Mouse (Mus musculus) adrenal gland, postnatal 14 days (tissue): ENCODE data around the gene Maml3. TPM values are rescaled to one million over a fixed set of nuclear protein-coding genes. Genes with fewer than 3 reads are reported as not detected.

Experiments
- DNase-seq: peaks from one replicate; pipeline ENCODE4 v3.0.0; 2021; ENCODE audit warnings: mixed read lengths
- total RNA-seq: library from RNA; stranded (reverse); gene quantifications from 2 replicates; pipeline ENCODE4 v1.2.3, GENCODE M21; 2021

Gene Maml3
- total RNA-seq, 1 experiment from 2014 or later, result 10.2 TPM

DNA sequence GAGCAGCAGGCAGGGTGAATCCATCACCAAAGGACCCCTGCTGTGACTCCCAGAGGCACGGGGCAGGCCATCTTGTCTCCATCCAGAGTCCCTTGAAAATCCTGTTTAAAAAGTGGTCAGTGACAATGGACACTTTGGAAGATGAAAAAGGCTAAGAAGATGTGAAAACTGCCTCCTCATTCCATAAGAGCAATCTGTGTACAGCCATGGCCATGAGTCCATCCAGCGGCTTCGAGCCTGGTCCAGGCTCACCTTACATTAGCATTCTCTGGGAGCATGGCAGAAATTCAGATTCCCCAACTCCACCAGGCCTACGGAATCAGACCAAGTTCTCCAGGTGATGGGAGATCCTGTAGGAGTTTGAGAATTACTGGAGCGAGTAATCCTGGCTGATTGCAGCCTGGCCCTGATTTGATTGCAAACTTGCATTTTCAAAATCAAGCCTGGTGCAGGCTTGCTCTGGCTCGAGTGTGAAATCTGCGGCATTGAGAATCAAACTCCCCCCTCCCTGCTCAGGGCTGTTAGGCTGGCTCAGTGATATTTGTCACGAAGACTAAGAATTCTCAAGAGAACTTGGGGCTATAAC, 402.1 kb downstream of the Maml3 start:
- DNase-seq, result no peak

DNA sequence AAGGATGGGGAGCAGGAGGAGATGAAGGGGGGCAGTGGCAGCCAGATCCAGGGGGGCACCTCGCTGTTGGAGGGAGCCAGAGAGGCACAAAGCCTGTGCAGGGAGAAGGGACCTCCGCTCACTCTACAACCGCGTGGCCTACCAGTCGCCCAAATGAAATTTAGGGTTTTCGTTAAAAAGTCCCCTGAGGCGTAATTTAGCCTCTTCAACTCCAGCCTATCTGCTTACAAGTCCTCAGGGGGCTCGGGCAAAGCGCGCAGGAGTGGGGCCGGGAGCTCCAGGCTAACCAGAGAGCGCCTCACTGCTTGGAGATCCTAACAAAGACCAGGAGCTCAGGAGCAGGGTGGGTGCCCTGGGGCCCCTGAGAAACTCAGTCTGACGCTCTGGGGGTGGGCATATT, 402.9 kb downstream of the Maml3 start:
- no peak for DNase-seq

- DNase-seq, result peak; percentile 86
Measured at GRCm38 (mm10) chr3:51701281-51701751, 403.6 kb downstream of the Maml3 start.

GRCm38 (mm10) chr3:51700731-51701280, 404.1 kb downstream of the Maml3 start:
- peak; percentile 28 for DNase-seq

DNA sequence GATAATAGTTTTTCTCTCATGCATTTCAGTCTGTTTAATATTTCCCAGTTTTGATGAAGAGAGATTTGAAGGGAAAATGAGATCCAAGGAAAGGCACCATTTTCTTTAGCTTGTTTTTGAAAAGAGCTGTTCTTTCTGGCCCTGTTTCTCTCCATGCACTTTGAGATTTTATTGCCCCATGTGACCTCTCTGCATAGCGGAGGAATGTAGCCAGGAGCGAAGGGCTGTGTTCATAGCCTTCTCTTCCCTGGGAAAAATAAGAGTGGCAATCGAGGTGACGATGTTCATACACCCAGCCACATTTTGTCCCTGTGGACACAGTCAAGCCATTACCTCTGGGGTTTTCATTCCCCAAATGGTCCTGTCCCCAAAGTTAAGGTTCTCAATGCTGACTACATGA, 404.8 kb downstream of the Maml3 start:
- no peak for DNase-seq

DNA sequence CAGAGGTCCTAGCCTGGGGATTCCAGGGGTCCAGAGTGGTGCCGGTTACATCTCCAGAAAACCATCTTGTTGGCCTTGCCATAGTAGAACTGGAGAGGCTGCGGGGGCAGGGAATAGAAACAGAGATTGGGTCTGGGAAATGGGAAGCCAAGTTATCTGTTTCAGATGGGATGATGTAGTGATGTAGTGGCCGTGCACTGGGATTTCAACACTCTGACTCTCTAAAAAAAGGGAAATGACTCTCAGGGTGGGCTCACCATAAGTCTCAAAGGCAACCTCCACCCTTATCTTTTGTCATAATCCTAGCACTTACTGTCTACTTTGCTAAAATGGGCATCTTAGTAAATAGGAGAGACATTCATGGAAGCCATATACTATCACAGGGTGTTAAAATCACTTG, 406.9 kb downstream of the Maml3 start:
- DNase-seq, result no peak

- no peak for DNase-seq
Measured at GRCm38 (mm10) chr3:51695713-51696112, 409.2 kb downstream of the Maml3 start.

- DNase-seq, result no peak
Measured at GRCm38 (mm10) chr3:51694576-51694975, 410.3 kb downstream of the Maml3 start.

DNA sequence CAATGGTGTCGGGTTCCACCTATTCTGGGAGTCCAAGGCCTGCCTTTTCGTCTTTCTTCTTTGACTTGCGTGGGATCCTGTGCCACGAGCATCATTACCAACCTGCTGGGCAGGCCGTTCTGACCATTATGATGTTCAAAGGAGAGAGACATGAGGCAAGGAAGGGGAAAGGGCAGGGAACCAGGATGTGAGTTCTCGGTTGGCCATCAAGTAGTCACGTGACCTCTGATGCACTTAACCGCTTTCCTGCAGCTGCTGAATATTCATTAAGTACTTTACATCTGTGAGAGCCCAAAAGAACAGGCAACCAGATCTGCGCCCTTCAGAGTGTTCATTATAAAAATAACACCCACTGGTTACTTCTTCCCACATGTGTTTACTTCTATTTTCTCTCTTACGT, 411.7 kb downstream of the Maml3 start:
- no peak for DNase-seq

DNA sequence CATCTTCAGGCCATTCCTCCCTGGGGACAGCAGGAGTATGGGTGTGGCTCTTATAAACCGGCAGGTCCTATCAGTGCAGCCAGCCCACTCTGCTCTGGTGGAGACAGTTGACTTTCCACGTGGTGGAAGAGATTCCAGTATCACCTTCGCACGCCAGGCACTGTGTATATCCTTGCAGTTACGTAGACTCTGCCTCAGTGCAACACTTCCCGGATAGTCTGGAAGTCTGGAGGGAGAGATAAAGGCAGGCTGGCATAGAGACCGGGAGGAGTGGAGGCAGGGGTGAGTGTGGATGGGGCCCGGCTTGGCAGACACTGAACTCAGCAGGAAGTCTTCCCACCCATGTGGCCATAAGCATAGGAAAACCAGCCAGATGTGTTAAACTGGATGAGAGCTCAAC, 416.2 kb downstream of the Maml3 start:
- DNase-seq, result no peak

- DNase-seq, result no peak
Measured at GRCm38 (mm10) chr3:51686791-51687190, 418.1 kb downstream of the Maml3 start.

- no peak for DNase-seq
Measured at GRCm38 (mm10) chr3:51686316-51686715, 418.6 kb downstream of the Maml3 start.

- DNase-seq, result no peak
Measured at GRCm38 (mm10) chr3:51685539-51685938, 419.3 kb downstream of the Maml3 start.

DNA sequence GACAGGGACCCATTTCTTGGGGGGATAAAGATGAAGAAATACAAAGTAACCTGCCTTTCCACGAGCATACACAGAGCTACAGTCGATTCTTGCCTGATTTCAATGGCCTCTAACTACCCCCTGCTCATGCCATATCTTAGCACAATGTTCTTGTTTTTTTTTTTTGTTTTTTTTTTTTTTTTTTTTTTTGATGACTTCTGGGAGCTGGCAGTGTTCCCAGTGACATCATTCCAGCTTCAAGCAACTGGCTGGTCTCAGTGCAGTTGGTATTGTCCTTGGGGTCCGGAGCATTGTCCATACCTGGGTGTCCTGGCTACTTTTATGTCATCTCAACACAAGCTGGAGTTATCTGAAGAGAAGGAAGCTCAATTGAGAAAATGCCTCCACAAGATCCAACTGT, 429.9 kb downstream of the Maml3 start:
- no peak for DNase-seq

- peak; percentile 86 for DNase-seq
Measured at GRCm38 (mm10) chr3:51673408-51674086, 431.3 kb downstream of the Maml3 start.

DNA sequence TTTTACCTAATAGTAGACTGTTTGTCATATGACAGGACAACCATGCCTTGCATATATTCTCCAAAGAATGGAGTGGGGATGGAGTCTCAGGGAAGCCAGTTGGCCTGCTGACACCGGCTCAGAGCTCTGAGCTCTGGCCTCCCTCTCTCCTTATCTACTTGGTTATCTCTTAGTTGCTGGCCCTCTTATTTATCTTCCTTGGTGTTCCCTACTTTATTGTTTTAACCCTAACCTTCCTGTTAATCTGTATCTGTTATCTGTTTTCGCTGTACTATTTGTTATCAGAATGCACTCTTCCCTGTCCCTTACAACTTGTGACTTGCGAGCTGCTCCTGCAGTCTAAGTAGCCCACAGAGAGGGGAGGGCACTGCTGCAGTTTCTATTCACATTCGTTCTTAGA, 432.2 kb downstream of the Maml3 start:
- DNase-seq, result no peak

DNA sequence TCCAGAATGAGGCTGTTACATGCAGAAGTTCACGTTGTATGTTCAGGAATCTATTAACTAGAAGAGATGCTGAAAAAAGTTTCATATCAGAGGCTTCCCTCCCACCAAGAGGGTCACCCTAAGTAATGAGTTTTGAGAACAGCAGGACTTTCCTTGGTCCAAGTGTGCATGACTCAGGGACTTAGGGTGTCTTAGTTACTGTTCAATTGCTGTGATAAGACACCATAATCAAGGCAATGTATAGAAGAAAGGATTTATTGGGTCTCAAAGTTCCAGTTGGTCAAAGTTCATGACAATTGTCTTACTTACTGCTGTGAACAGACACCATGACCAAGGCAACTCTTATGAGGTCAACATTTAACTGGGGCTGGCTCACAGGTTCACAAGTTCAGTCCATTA, 433.8 kb downstream of the Maml3 start:
- DNase-seq, result no peak

- DNase-seq, result no peak
Measured at GRCm38 (mm10) chr3:51670414-51671070, 434.3 kb downstream of the Maml3 start.

- no peak for DNase-seq
Measured at GRCm38 (mm10) chr3:51668607-51669006, 436.3 kb downstream of the Maml3 start.

- DNase-seq, result no peak
Measured at GRCm38 (mm10) chr3:51662557-51662956, 442.3 kb downstream of the Maml3 start.

GRCm38 (mm10) chr3:51661880-51662550, 442.9 kb downstream of the Maml3 start:
- no peak for DNase-seq

DNA sequence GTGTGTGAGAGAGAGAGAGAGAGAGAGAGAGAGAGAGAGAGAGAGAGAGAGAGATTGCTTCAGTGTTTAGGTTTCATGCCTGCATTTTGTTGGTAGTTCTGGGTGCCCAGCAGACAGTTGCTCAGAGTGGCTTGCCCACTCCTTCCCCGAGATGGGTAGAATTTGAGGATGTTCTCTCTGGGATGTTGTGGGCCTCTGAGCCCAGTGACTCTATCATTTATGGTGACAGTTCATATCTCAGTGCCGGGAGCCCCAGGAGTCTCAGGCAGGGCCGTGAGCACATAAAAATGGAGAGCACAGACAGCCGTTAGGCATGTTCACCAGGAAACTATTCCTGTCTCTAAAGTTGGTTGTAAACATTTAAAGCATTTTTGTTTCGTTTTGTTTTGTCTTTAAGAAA, 443.5 kb downstream of the Maml3 start:
- DNase-seq, result no peak

DNA sequence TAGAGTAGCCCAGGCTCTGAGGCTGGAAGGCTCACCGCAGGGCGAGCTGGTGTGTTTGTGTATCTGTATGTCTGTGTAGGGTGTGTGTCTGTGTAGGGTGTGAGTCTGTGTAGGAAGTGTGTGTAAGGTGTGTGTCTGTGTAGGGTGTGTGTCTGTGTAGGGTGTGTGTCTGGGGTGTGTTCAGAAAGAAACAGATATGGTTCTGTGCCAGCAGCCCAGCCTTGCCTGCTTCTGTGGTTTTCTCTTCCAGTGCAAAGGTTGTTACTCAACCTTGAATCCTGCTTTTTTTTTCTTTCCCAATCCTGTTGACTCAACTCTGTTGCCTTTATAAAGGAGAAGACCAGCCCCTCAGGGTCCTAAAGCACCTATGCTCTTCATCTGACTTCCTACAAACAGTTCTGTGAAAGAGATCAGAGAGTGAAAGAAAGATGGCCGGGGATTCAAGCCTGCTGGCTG, 444.0 kb downstream of the Maml3 start:
- DNase-seq, result peak; percentile 50
